Mouse (Mus musculus): ENCODE data around the gene Mon1b. TPM values are rescaled to one million over a fixed set of nuclear protein-coding genes. Genes with fewer than 3 reads are reported as not detected.

Gene Mon1b
- polyA plus RNA-seq, 1 experiment, result 12.4 TPM

DNA sequence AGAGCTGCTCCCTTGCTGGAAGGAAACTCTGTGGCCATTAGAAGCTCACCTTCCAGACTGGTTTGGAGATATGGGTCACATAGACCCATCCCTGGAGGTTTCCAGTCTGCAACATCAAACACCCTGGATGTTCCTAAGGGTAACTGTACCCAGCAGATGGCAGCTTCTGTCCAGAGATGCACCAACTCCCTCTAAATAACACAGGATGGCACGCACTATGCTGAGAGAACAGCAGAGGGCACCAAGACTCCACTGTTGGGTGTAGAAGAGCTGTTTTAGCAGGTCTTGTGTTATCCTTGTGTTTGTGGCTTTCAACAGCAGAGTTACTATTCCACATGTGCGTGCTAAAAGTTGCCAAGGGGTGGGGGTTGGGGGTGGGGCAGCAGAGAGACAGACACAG, 29.2 kb downstream of the Mon1b start:
- TF ChIP-seq CTCF (IDR thresholded peaks at IDR 0.05; ENCODE audit: borderline replicate concordance, insufficient read depth, low read depth, low read length) (peak; percentile 100), POLR2A (IDR thresholded peaks at IDR 0.05; ENCODE audit: borderline replicate concordance, insufficient read depth, low read length) (no peak)
- Histone ChIP-seq H3K4me3 (replicated peaks; ENCODE audit: insufficient read depth, low read depth, low read length) (no peak overlapping the region), H3K27me3 (ENCODE audit: control insufficient read depth, insufficient read depth, low read length) (no peaks in the 10 kb centered on the region), H3K4me1 (ENCODE audit: control insufficient read depth, insufficient read depth, low read length) (no peaks in the 10 kb centered on the region), H3K27ac (ENCODE audit: insufficient read depth, low read length) (no peak overlapping the region)
- DNase-seq, result peak; percentile 74 to 81
- WGBS, result 8% methylated on average over 2 of the region's 2 CpGs

DNA sequence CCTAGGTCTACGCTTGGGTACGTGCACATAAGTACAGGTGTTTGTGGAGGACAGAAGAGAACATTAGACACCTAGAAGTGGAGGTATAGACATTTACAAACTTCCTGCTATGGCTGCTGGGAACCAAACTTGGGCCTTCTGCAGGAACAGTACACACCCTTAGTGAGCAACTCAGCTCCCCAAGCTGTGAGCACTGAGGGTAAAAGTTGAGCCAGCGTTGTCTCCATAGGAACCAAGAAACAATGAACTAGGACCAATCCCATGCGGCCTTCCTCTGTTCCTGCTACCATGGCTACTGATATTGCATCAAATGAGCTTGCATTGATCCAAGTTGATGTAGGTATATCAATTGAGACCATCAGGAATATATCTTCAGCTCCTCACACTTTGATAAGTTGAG, 29.6 kb downstream of the Mon1b start:
- H3K27ac ChIP-seq (ENCODE audit: insufficient read depth, low read length), result no peak overlapping the region
- no peak for TF ChIP-seq POLR2A (IDR thresholded peaks at IDR 0.05; ENCODE audit: borderline replicate concordance, insufficient read depth, low read length)
- no peak for TF ChIP-seq CTCF (IDR thresholded peaks at IDR 0.05; ENCODE audit: borderline replicate concordance, insufficient read depth, low read depth, low read length)
- no peaks in the 10 kb centered on the region for H3K4me1 ChIP-seq (ENCODE audit: control insufficient read depth, insufficient read depth, low read length)
- DNase-seq, result no peak
- H3K27me3 ChIP-seq (ENCODE audit: control insufficient read depth, insufficient read depth, low read length), result no peaks in the 10 kb centered on the region
- WGBS, result 60% methylated on average over 4 of the region's 4 CpGs
- no peak overlapping the region for H3K4me3 ChIP-seq (replicated peaks; ENCODE audit: insufficient read depth, low read depth, low read length)

DNA sequence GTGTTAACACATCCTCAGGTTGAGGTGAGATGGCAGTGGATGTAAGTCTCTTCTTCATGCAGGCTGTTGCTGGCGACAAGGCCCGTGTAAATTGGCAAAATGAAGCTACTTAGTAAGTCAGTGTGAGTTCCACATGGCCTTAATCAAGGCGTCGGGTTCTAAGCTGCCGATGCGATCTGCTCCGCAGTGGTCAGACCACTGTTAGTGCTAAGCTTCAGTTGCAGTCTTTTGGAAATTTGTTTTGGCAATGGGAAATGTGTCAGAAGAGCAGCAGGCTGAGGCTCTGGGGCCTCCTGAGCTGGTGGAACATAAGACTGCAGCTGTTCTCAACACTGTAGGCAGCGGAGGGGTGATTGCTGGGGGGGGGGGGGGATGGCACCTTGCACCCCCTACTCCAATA, 30.6 kb downstream of the Mon1b start:
- DNase-seq, result no peak
- no peaks in the 10 kb centered on the region for H3K27me3 ChIP-seq (ENCODE audit: control insufficient read depth, insufficient read depth, low read length)
- no peak overlapping the region for H3K27ac ChIP-seq (ENCODE audit: insufficient read depth, low read length)
- no peak overlapping the region for H3K4me3 ChIP-seq (replicated peaks; ENCODE audit: insufficient read depth, low read depth, low read length)
- H3K4me1 ChIP-seq (ENCODE audit: control insufficient read depth, insufficient read depth, low read length), result no peaks in the 10 kb centered on the region
- 55% methylated on average over 8 of the region's 8 CpGs for WGBS
- TF ChIP-seq POLR2A (IDR thresholded peaks at IDR 0.05; ENCODE audit: borderline replicate concordance, insufficient read depth, low read length), result no peak
- TF ChIP-seq CTCF (IDR thresholded peaks at IDR 0.05; ENCODE audit: borderline replicate concordance, insufficient read depth, low read depth, low read length), result no peak

DNA sequence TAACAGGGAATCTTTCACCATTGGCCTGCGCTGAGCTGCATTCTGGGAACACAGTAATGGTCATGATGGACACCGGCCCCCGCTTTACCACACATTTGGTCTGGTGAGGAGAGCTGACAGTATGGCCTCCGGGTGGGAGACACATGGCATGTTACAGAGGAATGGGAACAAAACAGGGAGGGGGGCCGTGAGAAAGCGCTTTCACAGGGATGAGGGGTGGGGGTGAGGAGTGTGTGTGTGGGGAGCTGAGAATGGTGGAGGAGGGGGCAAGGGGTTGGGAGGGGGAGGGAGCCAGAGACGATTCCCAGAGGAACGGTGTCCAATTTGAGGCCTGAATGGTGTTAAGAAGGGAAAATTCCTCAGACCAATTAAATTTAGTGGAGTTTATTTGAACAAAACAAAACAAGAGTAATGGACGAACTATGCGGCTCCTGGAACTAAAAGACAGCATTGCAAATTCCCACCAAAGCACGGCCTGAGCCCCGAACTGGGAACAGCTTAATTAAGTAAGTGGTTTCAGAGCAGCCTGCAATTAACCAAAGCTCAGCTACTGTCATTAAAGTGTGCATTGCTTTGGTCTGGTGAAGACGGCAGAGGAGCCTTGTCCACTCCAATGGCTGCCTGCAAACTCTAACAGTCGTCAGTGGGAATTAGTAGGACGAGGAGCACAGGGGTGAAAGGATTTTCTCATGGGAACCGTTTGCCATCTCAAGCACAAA, 31.5 kb downstream of the Mon1b start:
- Histone ChIP-seq H3K27me3 (ENCODE audit: control insufficient read depth, insufficient read depth, low read length) (no peaks in the 10 kb centered on the region), H3K4me1 (ENCODE audit: control insufficient read depth, insufficient read depth, low read length) (no peaks in the 10 kb centered on the region), H3K27ac (ENCODE audit: insufficient read depth, low read length) (no peak overlapping the region), H3K4me3 (replicated peaks; ENCODE audit: insufficient read depth, low read depth, low read length) (no peak overlapping the region)
- DNase-seq, result no peak
- TF ChIP-seq CTCF (IDR thresholded peaks at IDR 0.05; ENCODE audit: borderline replicate concordance, insufficient read depth, low read depth, low read length) (no peak), POLR2A (IDR thresholded peaks at IDR 0.05; ENCODE audit: borderline replicate concordance, insufficient read depth, low read length) (no peak)
- 81% methylated on average over 16 of the region's 16 CpGs for WGBS

DNA sequence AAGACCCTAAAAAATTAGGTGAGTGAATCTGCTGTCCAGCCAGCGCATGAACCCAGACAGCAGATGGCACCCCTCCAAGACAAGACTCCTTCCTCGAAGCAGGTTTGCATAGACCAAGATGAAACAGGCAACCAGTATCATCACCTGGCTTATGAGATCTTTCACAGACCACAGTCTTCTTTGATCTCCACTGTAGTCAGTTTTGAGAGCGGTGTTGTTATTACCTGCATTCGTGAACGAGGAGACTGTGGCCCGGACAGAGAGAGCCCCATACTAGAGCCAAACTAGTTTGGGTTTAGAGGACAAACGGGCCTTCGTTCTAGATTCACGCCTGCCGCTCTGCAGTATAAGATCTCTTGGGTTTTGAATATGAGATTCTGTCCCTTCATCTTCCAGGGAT, 34.5 kb downstream of the Mon1b start:
- no peaks in the 10 kb centered on the region for H3K27me3 ChIP-seq (ENCODE audit: control insufficient read depth, insufficient read depth, low read length)
- peaks cover 4% of the 10 kb centered on the region; the same call in 1 of the 2 replicates for H3K4me1 ChIP-seq (ENCODE audit: control insufficient read depth, insufficient read depth, low read length)
- no peak overlapping the region for H3K27ac ChIP-seq (ENCODE audit: insufficient read depth, low read length)
- 88% methylated on average over 10 of the region's 10 CpGs for WGBS
- DNase-seq, result no peak
- H3K4me3 ChIP-seq (replicated peaks; ENCODE audit: insufficient read depth, low read depth, low read length), result no peak overlapping the region
- TF ChIP-seq POLR2A (IDR thresholded peaks at IDR 0.05; ENCODE audit: borderline replicate concordance, insufficient read depth, low read length), result no peak
- TF ChIP-seq CTCF (IDR thresholded peaks at IDR 0.05; ENCODE audit: borderline replicate concordance, insufficient read depth, low read depth, low read length), result no peak

DNA sequence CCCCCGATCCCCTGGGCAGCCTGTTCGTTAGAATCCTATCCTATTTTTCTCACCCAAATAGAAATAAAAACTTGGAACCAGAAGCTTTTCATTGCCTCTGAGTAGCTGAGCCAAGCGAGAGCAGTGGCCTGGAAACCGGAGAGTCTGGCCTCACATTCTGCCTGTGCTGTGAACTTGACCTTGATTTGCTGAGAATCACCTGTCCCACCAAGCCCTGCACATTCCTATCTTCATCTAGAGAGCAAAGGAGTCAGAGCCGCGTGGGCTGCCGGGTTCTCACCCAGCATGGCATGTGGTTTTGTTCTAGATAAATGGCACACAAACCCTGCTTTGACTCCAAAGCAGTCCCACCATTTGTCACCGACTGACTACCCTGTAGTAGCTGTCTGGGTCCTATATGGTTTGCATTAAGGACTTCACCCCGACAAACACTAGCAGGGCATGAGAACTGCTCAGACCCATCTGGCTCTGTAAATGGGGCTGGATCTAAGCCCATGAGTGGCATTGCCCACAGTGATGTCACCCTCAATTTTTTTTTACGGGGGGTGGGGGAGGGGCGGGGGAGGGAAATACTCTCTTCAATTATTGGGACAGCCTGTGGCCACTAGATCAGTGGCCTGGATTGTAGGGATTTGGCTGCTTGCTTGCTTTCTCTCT, 37.3 kb downstream of the Mon1b start:
- Histone ChIP-seq H3K4me3 (replicated peaks; ENCODE audit: insufficient read depth, low read depth, low read length) (no peak overlapping the region), H3K27me3 (ENCODE audit: control insufficient read depth, insufficient read depth, low read length) (no peaks in the 10 kb centered on the region), H3K27ac (ENCODE audit: insufficient read depth, low read length) (no peak overlapping the region), H3K4me1 (ENCODE audit: control insufficient read depth, insufficient read depth, low read length) (peaks cover 4% of the 10 kb centered on the region; the same call in 1 of the 2 replicates)
- DNase-seq, result peak; percentile 21 to 43
- TF ChIP-seq CTCF (IDR thresholded peaks at IDR 0.05; ENCODE audit: borderline replicate concordance, insufficient read depth, low read depth, low read length) (no peak), POLR2A (IDR thresholded peaks at IDR 0.05; ENCODE audit: borderline replicate concordance, insufficient read depth, low read length) (no peak)
- 20% methylated on average over 11 of the region's 11 CpGs for WGBS

DNA sequence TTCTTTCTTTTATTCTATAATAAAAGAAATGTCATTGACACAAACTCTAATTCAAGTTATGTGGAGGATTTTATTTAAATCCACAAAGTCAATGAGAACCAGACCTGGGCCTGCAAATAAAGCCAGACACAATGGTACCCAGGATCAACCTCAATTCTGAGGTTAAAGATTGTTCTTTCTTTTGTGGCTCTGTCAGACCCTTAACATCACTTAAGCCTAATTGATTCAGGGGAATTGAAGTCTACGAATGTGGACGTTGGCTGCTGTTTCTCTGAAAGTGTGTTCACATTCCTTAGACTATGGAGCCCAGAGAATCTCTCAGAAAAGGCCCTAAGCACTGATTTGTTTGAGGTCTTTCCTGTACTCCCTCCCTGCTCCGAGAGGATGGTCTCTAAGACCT, 37.9 kb downstream of the Mon1b start:
- Histone ChIP-seq H3K27ac (ENCODE audit: insufficient read depth, low read length) (no peak overlapping the region), H3K4me1 (ENCODE audit: control insufficient read depth, insufficient read depth, low read length) (peaks cover 4% of the 10 kb centered on the region; the same call in 1 of the 2 replicates), H3K4me3 (replicated peaks; ENCODE audit: insufficient read depth, low read depth, low read length) (no peak overlapping the region), H3K27me3 (ENCODE audit: control insufficient read depth, insufficient read depth, low read length) (no peaks in the 10 kb centered on the region)
- no peak for TF ChIP-seq POLR2A (IDR thresholded peaks at IDR 0.05; ENCODE audit: borderline replicate concordance, insufficient read depth, low read length)
- TF ChIP-seq CTCF (IDR thresholded peaks at IDR 0.05; ENCODE audit: borderline replicate concordance, insufficient read depth, low read depth, low read length), result no peak
- no peak for DNase-seq
- WGBS, result 84% methylated on average over 3 of the region's 3 CpGs

DNA sequence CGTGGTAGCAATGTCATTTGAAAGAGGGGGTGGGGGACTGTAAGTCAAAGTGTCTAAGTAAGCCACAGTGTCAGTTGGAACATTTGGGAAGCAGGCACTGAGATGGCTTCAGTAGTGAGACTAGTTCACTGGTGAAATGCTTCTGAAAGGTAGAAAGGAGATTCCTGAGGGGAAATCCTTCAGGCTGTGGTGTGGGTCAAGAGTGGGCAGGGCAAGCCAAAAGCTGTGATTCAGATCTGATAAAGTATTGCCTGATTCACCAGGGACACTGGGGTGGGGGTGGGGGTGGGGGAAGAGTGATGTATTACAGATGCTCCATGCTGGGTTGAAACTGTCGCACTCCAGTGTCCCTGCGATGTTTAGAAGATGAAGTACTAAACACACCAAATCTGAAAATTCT, 39.2 kb downstream of the Mon1b start:
- 80% methylated on average over 3 of the region's 3 CpGs for WGBS
- no peak overlapping the region for H3K27ac ChIP-seq (ENCODE audit: insufficient read depth, low read length)
- H3K4me1 ChIP-seq (ENCODE audit: control insufficient read depth, insufficient read depth, low read length), result peaks cover 4% of the 10 kb centered on the region; the same call in 1 of the 2 replicates
- no peak for DNase-seq
- H3K4me3 ChIP-seq (replicated peaks; ENCODE audit: insufficient read depth, low read depth, low read length), result no peak overlapping the region
- TF ChIP-seq POLR2A (IDR thresholded peaks at IDR 0.05; ENCODE audit: borderline replicate concordance, insufficient read depth, low read length) (no peak), CTCF (IDR thresholded peaks at IDR 0.05; ENCODE audit: borderline replicate concordance, insufficient read depth, low read depth, low read length) (no peak)
- H3K27me3 ChIP-seq (ENCODE audit: control insufficient read depth, insufficient read depth, low read length), result no peaks in the 10 kb centered on the region

Measured in cerebellum, adult 2 months (tissue).